Mouse (Mus musculus): ENCODE data around the gene Cebpb.
"Not testable (repeated sequence)": the region's sequence is repeated elsewhere in the genome, so short reads cannot be mapped to it uniquely, and the experiment has no call there.

The Cebpb gene

DNA sequence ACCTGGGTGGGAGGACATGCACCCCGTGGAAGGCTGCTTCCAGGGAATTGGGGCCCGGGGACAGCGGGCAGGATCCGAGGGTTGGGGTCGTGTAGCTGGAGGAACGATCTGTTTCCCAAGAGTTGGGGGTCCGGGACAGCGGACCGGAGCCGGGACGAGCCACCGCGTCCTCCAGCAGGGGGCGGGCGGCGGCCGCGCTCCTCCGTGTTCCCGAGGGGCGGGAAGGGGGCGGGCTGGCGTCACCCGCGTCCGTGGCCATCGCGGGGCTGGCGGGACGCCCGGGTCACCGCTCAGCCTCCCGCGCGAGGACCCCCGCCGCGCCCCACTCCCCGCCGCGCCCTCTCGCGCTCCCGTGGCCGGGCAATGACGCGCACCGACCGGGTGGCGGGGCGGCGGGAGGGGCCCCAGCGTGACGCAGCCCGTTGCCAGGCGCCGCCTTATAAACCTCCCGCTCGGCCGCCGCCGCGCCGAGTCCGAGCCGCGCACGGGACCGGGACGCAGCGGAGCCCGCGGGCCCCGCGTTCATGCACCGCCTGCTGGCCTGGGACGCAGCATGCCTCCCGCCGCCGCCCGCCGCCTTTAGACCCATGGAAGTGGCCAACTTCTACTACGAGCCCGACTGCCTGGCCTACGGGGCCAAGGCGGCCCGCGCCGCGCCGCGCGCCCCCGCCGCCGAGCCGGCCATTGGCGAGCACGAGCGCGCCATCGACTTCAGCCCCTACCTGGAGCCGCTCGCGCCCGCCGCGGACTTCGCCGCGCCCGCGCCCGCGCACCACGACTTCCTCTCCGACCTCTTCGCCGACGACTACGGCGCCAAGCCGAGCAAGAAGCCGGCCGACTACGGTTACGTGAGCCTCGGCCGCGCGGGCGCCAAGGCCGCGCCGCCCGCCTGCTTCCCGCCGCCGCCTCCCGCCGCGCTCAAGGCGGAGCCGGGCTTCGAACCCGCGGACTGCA, at the start of gene Cebpb:
Gene Cebpb, plus strand, starts transcription at position 418 of the 954 bp plus-strand sequence.
- DNase-seq (ENCODE audit: low spot score): peak; percentile 80

- DNase-seq (ENCODE audit: low spot score): no peak
These were observed 48.4 kb upstream of the Cebpb start for GRCm38 (mm10) chr2:167640279-167640678.

DNA sequence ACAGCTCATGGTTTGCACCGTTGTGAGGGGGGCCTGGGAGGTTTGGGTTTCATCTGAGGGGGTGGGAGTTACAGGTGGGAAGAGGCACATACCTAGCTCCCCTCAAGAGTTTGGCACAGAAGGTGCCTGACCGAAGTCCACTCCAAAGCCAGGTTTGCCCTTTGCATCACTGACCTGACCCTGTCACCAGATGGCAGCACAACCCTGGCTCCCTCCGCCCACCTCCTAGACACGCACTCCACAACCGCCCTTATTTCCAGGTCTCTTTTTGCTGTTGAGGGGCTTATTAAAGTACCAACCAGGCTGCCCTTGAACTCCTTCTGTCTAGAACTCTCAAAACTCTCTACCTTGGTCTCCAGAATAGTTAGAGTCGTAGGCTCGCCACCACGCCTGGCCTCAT, 47.4 kb upstream of the Cebpb start:
- DNase-seq (ENCODE audit: low spot score): no peak

DNA sequence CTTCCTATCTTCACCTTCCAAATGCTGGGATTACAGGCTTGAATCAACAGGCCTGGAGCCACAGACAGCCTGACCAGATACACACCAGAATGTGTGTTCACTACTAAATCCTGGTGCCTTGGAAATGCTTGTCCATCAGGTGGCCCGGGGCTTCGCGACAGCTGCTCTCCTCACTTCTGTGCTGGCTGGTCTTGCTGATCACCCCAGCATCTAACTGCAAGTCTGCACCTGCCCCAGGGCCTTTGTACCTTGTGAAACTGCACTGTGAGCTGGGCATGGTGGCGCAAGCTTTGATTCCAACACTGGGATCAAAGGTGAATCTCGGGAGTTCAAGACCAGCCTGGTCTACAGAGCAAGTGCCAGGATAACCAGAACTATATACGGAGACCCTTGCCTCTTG, 46.6 kb upstream of the Cebpb start:
- no peak for DNase-seq (ENCODE audit: low spot score)

GRCm38 (mm10) chr2:167643356-167644052, 45.2 kb upstream of the Cebpb start:
- not testable (repeated sequence) for DNase-seq (ENCODE audit: low spot score)

DNA sequence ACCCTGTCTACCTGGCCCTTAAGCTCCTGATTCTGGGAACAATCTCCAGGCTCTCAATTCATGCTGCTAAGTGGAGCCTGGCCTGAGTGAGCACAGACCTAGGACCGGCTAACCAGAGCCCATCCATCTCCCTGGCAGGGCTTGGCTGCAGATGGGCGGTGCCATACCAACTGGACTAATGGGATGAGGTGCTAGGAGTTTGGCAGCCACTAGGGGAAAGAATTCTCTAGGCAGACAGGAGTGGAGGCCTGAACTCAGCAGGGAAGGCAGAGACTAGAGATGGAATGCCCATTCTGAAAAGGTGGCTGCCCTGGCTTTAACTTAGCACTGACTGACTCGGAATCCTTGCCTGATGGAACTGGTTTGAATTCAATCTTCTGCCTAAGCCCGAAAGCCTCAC, 42.3 kb upstream of the Cebpb start:
- DNase-seq (ENCODE audit: low spot score): no peak

- no peak for DNase-seq (ENCODE audit: low spot score)
These were observed 39.3 kb upstream of the Cebpb start for GRCm38 (mm10) chr2:167649290-167650032.

DNA sequence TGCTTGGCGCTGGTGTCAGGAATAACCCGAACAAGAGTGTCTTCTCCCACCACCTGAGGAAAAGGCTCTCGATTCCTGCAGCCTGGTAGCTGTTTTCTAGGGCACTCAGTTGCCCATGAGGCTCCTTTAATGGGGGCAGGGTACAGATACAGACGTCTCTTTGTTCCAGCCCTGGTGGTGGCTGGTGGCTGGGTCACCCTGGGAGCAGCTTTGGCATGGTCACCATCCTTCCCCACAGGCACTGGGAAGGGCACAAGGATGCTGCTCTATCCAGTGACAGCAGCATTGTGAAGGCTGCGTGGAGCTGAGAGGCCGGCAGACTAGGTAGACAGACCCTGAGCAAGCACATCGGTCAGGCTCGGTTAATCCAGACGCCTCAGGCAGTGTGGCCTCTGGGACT, 37.1 kb upstream of the Cebpb start:
- DNase-seq (ENCODE audit: low spot score): no peak

DNA sequence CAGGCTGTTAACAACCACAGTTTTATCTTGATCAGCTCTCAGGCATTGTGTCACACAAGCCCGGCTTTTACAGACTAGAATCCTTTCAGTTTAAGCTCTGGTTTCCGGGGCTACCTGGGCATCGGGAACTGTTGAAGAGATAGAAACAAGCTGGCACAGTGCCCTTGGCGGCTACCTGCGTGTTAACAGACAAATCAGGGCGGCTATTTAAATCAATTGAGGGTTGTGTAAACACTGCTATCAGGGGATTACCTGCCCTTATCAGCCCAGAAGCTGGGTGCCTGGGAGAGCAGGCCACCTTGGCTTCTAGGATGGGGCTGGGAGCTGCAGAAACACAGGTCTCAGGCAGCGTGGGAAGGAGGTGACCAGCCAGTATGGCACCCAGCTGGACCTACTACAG, 36.0 kb upstream of the Cebpb start:
- no peak for DNase-seq (ENCODE audit: low spot score)

DNA sequence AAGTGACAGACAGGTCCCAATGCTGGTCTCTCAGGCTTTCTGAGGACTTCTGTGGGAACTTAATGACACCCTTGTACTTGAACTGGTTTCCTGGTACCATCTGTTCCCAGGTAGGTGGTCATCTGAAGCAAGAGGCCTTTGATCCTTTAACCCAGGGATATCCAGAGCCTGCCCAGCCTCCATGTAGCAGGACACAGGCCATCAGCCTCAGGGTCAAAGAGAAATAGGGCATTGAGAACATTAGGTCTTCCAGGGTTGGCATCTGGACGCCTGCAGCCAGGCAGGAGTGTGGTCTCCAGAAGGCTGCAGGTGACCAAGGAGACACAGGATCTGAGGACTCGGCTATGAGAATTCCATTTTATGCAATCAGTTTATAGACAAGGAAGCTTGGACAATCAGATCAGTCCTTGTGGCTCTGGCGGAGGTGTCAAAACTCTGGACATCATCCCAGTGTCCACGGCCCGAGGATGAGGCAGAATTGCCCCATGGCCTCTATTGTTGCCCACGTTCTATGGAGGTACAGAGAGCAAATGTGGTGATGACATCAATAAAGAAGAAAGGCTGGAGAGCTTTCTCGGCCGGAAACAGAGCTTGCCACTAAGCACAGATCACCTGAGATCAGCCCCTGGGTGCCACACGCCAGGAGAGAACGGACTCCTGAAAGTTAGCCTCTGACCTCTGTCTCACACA, 33.7 kb upstream of the Cebpb start:
- DNase-seq (ENCODE audit: low spot score): no peak

DNA sequence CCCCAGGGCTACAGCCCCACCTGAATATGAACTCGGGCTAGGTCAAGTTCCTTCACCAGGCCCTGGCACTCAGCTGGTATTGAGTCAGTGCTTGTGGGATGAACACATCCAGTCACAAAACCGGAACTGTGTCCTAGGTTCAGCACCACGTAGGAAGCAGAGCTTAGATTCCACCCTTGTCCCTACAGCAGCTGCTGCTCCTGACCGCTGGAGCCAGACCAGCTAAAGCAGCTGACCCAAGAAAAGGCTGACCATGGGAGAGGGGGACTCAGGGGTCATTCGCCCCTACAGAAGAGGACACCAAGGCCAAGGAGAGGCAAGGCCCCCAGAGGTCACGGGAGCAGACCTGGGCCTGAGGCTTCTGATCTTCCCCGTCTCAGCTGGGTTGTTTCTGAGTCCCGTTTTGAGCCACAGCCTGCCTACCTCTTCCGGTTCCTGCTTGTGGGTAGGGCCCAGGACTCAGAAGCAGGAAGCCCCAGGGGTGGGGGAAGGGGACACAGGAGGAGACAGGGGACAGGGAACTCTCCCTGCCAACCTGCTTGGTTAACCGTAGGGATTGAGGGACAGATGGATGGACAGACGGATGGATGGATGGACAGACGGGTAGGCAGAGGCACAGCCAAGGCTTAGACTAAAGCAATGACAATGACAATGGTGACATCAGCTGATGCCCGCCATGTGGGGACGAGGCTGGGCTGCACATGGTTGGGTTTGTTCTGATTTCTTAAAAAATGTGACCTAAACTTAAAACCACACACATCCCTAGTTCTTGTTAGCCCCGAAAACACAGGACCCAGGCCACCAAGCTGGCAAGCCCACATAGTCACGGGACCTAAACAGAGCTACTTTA, 31.9 kb upstream of the Cebpb start:
- no peak for DNase-seq (ENCODE audit: low spot score)

DNA sequence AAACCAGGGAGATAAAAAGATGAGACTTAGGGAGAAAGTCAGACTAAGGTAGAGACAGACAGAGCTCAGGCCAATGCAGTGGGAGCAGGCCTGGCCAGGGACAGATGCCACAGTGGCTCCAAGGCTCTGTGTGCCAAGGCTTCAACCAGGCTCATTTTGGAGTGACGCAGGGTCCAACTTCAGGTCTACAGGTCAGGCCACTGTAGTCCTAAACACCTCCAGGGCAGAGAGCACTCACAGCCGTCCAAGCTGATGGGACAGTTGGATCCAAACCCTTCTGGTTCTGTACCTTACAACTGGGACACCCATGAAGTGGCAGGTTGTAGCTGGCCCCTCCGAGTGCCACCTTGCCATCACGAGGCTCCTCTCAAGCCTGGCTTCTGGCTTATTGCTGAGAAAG, 30.7 kb upstream of the Cebpb start:
- no peak for DNase-seq (ENCODE audit: low spot score)

DNA sequence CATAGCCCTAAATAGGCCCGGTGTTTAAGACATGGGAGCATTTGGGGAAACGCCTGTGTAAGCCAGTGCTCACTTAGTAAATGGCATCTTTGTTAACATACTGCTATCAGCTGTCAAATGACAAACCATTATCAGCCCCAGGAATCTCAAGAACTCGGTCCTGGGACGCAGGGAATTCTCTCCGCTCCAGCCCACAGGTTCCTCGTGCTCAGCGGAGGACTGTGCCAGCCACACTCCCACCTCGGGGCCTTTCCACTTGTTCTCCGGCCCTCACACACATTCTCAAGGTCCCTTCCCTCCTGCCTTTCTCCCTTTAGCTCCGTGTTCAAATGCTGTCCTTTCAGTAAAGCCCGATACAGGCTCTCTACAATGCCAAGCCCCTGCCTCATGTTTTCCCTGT, 30.0 kb upstream of the Cebpb start:
- DNase-seq (ENCODE audit: low spot score): no peak

DNA sequence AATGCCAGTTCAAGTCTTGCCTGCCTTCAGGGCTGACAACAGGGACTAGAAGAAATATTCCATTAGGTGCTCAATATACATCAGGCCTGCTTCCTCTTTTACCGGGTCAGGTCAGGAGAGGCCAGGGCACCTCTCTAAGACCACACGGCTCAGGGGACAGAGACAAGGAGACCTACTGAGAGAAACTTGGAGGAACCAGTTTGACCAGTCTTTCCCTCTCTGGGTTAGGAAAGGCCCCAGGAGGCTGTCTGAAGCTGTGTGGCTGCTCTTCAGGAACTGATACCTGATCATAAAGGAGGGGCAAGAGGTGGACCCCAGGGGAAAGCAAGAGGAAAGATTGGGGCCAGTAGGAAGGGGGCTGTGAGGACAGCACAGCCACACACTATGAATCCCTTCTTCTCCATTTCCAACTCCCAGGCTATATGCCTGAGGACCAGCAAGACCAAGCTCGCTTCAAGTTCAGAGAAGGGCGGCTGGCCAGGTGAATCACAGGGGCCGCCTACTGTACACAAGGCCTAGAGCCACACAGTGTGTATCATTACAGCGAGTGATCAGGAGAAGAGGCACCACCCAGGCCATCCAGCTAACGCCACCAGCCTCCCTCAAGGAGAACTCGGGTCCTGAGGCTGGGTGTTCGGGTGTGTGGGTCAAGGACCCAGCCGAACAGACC, 29.4 kb upstream of the Cebpb start:
- no peak for DNase-seq (ENCODE audit: low spot score)

- peak; percentile 55 for DNase-seq (ENCODE audit: low spot score)
These were observed 28.7 kb upstream of the Cebpb start for GRCm38 (mm10) chr2:167659847-167660610.

DNA sequence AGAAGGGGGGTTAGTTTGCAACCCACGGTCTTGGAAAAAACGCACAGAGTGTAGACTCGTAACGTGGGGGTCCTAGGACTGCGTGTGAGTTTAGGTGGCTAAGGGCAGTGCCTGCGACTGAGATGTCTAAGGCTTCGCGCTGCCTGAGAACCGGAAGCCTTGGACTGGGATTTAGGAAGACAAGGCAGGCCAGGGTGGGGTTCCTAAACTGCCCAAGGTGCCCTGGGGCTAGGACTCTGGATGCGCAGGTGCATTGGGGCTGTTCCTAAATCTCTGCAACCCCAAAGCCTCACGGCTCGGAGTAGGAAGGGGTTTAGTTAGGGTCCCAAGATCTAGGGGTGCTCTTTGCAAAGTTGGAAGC, 28.1 kb upstream of the Cebpb start:
- DNase-seq (ENCODE audit: low spot score): no peak

DNA sequence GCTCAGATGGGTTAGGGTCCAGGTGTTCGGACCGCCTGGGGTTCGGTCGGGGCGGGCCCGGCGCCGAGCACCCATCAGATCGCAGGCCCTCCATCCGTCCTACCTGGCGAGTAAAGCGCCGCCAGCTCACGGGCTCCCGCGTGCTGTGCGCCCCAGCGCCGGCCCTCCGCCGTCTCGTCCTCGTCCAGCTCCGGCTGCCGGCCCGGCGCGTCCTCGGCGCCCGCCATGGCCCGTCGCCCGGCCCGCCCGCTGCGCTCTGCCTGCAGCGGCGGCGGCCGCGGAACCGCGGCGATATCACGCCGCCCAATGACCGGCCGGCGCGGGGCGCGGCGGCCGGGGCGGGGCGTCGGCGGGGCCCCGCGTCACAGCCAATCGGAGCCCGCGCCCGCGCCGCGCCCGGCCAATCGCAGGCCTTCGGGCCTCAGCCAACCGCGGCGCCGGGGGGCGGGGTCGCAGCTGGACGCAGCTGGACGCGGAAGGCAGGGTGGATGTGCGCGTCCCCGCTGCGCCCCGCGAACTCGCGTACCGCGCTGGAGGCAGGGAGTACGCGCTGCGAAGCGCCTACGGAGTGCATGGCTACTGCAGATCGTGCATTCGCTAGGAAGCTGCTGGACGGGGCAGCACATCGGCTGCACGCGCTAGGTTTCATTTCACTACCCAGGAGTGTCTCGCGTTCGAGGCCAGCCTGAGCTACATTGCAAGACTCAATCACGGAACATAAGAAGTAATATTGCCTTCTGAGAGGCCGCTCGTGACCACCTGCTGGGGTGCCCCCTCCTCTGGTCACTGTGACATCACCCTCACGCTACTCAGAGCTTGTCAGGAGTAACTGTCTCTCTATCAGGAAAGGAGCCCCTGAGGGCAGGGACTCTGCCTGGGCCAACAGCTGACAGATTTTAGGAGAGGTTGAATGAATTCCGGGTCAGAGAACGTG, 27.2 kb upstream of the Cebpb start, which contains the start of gene Gm20431:
Gene Gm20431, minus strand, starts transcription at position 227 of the 934 bp plus-strand sequence.
- DNase-seq (ENCODE audit: low spot score): peak; percentile 92

- no peak for DNase-seq (ENCODE audit: low spot score)
These were observed 26.0 kb upstream of the Cebpb start for GRCm38 (mm10) chr2:167662713-167663112.

All from ovary, adult 18-20 months (tissue).